Mouse (Mus musculus) embryonic facial prominence, embryonic 10.5 days (tissue): ENCODE measurements around the gene Tmed10. TPM values are rescaled to one million over a fixed set of nuclear protein-coding genes. Genes with fewer than 3 reads are reported as not detected.

Experiments used
- DNase-seq: peaks from one replicate; pipeline ENCODE4 v3.0.0-alpha.2; 2017; ENCODE audit warnings: low spot score
- H3K27ac ChIP-seq: fragments of 300-500 bp; sonication (generic); replicated peaks from 2 replicates; pipeline ENCODE4 v1.5.1; 2016; ENCODE audit warnings: mild to moderate bottlenecking
- H3K27me3 ChIP-seq: fragments of 300-500 bp; sonication (generic); replicated peaks from 2 replicates; pipeline ENCODE4 v1.6.1; 2016; ENCODE audit warnings: low read depth, mild to moderate bottlenecking; ENCODE audit not compliant: poor library complexity, severe bottlenecking
- H3K36me3 ChIP-seq: fragments of 300-500 bp; sonication (generic); replicated peaks from 2 replicates; pipeline ENCODE4 v1.6.1; 2016; ENCODE audit warnings: mild to moderate bottlenecking, moderate library complexity
- H3K4me1 ChIP-seq: fragments of 300-500 bp; sonication (generic); 2 replicates; pipeline ENCODE4 v1.6.1; 2016
- H3K4me3 ChIP-seq: fragments of 300-500 bp; sonication (generic); 2 replicates; pipeline ENCODE4 v1.5.1; 2016; ENCODE audit warnings: mild to moderate bottlenecking, moderate library complexity
- H3K9me3 ChIP-seq: fragments of 300-500 bp; sonication (generic); 2 replicates; pipeline ENCODE4 v1.6.1; 2016; ENCODE audit warnings: mild to moderate bottlenecking
- WGBS: fragments of 180-500 bp; shearing (Covaris S2); methylation state at CpG from one replicate; pipeline ENCODE4 v1.1.7; 2016; 5-methylcytosine and 5-hydroxymethylcytosine counted together
- polyA plus RNA-seq: library from polyadenylated mRNA; unstranded; fragments of >200 nt; fragmentation: Nextera tagmentation; extraction: Ambion mirVana; gene quantifications from 2 replicates; pipeline ENCODE4 v1.2.1, GENCODE M21; 2016

Gene Tmed10
- polyA plus RNA-seq, 1 experiment from 2014 or later = 243 TPM

- no peak for DNase-seq
- Histone ChIP-seq H3K4me3 (no peak overlapping the region), H3K27ac (no peak overlapping the region), H3K9me3 (no peaks in the 10 kb centered on the region), H3K27me3 (no peaks in the 10 kb centered on the region), H3K4me1 (peaks cover 16% of the 10 kb centered on the region), H3K36me3 (peaks cover 38% of the 10 kb centered on the region)
- WGBS = 72% methylated on average over 1 of the region's 1 CpGs
Observed at GRCm38 (mm10) chr12:85341131-85341530, 33.5 kb downstream of the Tmed10 start.

- H3K36me3 ChIP-seq = peaks cover 46% of the 10 kb centered on the region
- WGBS = 39% methylated on average over 4 of the region's 4 CpGs
- DNase-seq = peak; percentile 13
- peaks cover 16% of the 10 kb centered on the region for H3K4me1 ChIP-seq
- no peaks in the 10 kb centered on the region for H3K27me3 ChIP-seq
- no peaks in the 10 kb centered on the region for H3K9me3 ChIP-seq
- H3K27ac ChIP-seq = no peak overlapping the region
- H3K4me3 ChIP-seq = peak overlapping the region; percentile 97
Observed at GRCm38 (mm10) chr12:85339947-85340346, 34.7 kb downstream of the Tmed10 start.

- Histone ChIP-seq H3K4me3 (peak within 1 kb of the TSS; percentile 97), H3K27ac (peak within 1 kb of the TSS; percentile 98), H3K4me1 (peaks cover 16% of the 10 kb centered on the region), H3K27me3 (no peaks in the 10 kb centered on the region), H3K9me3 (no peaks in the 10 kb centered on the region), H3K36me3 (peaks cover 46% of the 10 kb centered on the region)
- WGBS = under 1% methylated on average over 36 of the region's 36 CpGs
- peak; percentile 94 for DNase-seq
Observed at GRCm38 (mm10) chr12:85339243-85339729, 35.4 kb downstream of the Tmed10 start, which contains the start of gene Nek9. TSS of gene Nek9 (minus strand) at chr12:85339362.

GRCm38 (mm10) chr12:85338815-85339214 is 35.8 kb downstream of the Tmed10 start:
- Histone ChIP-seq H3K27me3 (no peaks in the 10 kb centered on the region), H3K9me3 (no peaks in the 10 kb centered on the region), H3K27ac (peak overlapping the region; percentile 98), H3K36me3 (peaks cover 46% of the 10 kb centered on the region), H3K4me3 (peak overlapping the region; percentile 97), H3K4me1 (peaks cover 16% of the 10 kb centered on the region)
- no peak for DNase-seq
- under 1% methylated on average over 42 of the region's 42 CpGs for WGBS

- 88% methylated on average over 6 of the region's 6 CpGs for WGBS
- no peak overlapping the region for H3K27ac ChIP-seq
- no peaks in the 10 kb centered on the region for H3K27me3 ChIP-seq
- H3K9me3 ChIP-seq = no peaks in the 10 kb centered on the region
- no peak for DNase-seq
- peak overlapping the region; percentile 97 for H3K4me3 ChIP-seq
- H3K4me1 ChIP-seq = peaks cover 16% of the 10 kb centered on the region
- peaks cover 49% of the 10 kb centered on the region for H3K36me3 ChIP-seq
Observed at GRCm38 (mm10) chr12:85337567-85338311, 36.9 kb downstream of the Tmed10 start.

- Histone ChIP-seq H3K9me3 (no peaks in the 10 kb centered on the region), H3K27ac (no peak overlapping the region), H3K4me1 (no peaks in the 10 kb centered on the region), H3K27me3 (no peaks in the 10 kb centered on the region), H3K4me3 (no peak overlapping the region), H3K36me3 (peaks cover 93% of the 10 kb centered on the region)
- WGBS = 90% methylated on average over 7 of the region's 7 CpGs
- no peak for DNase-seq
Observed at GRCm38 (mm10) chr12:85330153-85330552, 44.5 kb downstream of the Tmed10 start.

GRCm38 (mm10) chr12:85308651-85309050 is 66.0 kb downstream of the Tmed10 start:
- DNase-seq = no peak
- H3K27me3 ChIP-seq = no peaks in the 10 kb centered on the region
- H3K4me3 ChIP-seq = no peak overlapping the region
- H3K4me1 ChIP-seq = no peaks in the 10 kb centered on the region; the same call in 1 of the 2 replicates
- no peak overlapping the region for H3K27ac ChIP-seq
- WGBS = 81% methylated on average over 3 of the region's 3 CpGs
- peaks cover 100% of the 10 kb centered on the region for H3K36me3 ChIP-seq
- H3K9me3 ChIP-seq = no peaks in the 10 kb centered on the region

- no peak overlapping the region for H3K4me3 ChIP-seq
- no peaks in the 10 kb centered on the region for H3K27me3 ChIP-seq
- WGBS = 54% methylated on average over 16 of the region's 16 CpGs
- peak; percentile 83 for DNase-seq
- H3K9me3 ChIP-seq = no peaks in the 10 kb centered on the region
- no peak overlapping the region for H3K27ac ChIP-seq
- peaks cover 100% of the 10 kb centered on the region for H3K36me3 ChIP-seq
- H3K4me1 ChIP-seq = no peaks in the 10 kb centered on the region; the same call in 1 of the 2 replicates
Observed at GRCm38 (mm10) chr12:85305247-85305892, 69.3 kb downstream of the Tmed10 start.

- H3K4me1 ChIP-seq = no peaks in the 10 kb centered on the region; the same call in 1 of the 2 replicates
- DNase-seq = no peak
- H3K4me3 ChIP-seq = no peak overlapping the region
- WGBS = 79% methylated on average over 4 of the region's 4 CpGs
- H3K9me3 ChIP-seq = no peaks in the 10 kb centered on the region
- no peaks in the 10 kb centered on the region for H3K27me3 ChIP-seq
- H3K36me3 ChIP-seq = peaks cover 100% of the 10 kb centered on the region
- H3K27ac ChIP-seq = no peak overlapping the region
Observed at GRCm38 (mm10) chr12:85304725-85305124, 69.9 kb downstream of the Tmed10 start.

GRCm38 (mm10) chr12:85303256-85303655 is 71.4 kb downstream of the Tmed10 start:
- DNase-seq = no peak
- no peaks in the 10 kb centered on the region; the same call in 1 of the 2 replicates for H3K4me1 ChIP-seq
- H3K36me3 ChIP-seq = peaks cover 100% of the 10 kb centered on the region
- WGBS = 92% methylated on average over 2 of the region's 2 CpGs
- H3K27me3 ChIP-seq = no peaks in the 10 kb centered on the region
- H3K9me3 ChIP-seq = no peaks in the 10 kb centered on the region
- H3K27ac ChIP-seq = no peak overlapping the region
- H3K4me3 ChIP-seq = no peak overlapping the region

- peaks cover 11% of the 10 kb centered on the region for H3K4me1 ChIP-seq
- H3K27ac ChIP-seq = no peak overlapping the region
- H3K9me3 ChIP-seq = peaks cover 9% of the 10 kb centered on the region; the same call in 1 of the 2 replicates
- H3K4me3 ChIP-seq = no peak overlapping the region
- 83% methylated on average over 1 of the region's 1 CpGs for WGBS
- H3K27me3 ChIP-seq = no peaks in the 10 kb centered on the region
- H3K36me3 ChIP-seq = peaks cover 61% of the 10 kb centered on the region
- no peak for DNase-seq
Observed at GRCm38 (mm10) chr12:85298835-85299180, 75.8 kb downstream of the Tmed10 start.

GRCm38 (mm10) chr12:85298127-85298834 is 76.4 kb downstream of the Tmed10 start:
- peaks cover 56% of the 10 kb centered on the region for H3K36me3 ChIP-seq
- H3K9me3 ChIP-seq = peaks cover 9% of the 10 kb centered on the region; the same call in 1 of the 2 replicates
- H3K27me3 ChIP-seq = no peaks in the 10 kb centered on the region
- H3K27ac ChIP-seq = no peak overlapping the region
- no peak overlapping the region for H3K4me3 ChIP-seq
- 82% methylated on average over 11 of the region's 11 CpGs for WGBS
- no peak for DNase-seq
- peaks cover 11% of the 10 kb centered on the region for H3K4me1 ChIP-seq
